Mouse (Mus musculus) frontal cortex, postnatal 14 days (tissue): ENCODE measurements around the gene Prss48.
"Not testable (repeated sequence)": the region's sequence is repeated elsewhere in the genome, so short reads cannot be mapped to it uniquely, and the experiment has no call there.

ENCODE experiments used
- DNase-seq, 2 experiments: peaks; one replicate each; pipeline ENCODE4 v3.0.0; 2022; ENCODE audit warnings: low spot score in 2 of 2

The Prss48 gene

GRCm38 (mm10) chr3:86004751-86005150, 2.5 kb upstream of the Prss48 start:
- DNase-seq: no peak

GRCm38 (mm10) chr3:86002940-86003339, 649 bp upstream of the Prss48 start:
- DNase-seq: no peak

- DNase-seq: no peak
These were observed 1.0 kb downstream of the Prss48 start for GRCm38 (mm10) chr3:86001271-86001670.

- no peak for DNase-seq
These were observed 7.6 kb downstream of the Prss48 start for GRCm38 (mm10) chr3:85994645-85995044.

GRCm38 (mm10) chr3:85993744-85994143, 8.5 kb downstream of the Prss48 start:
- DNase-seq: no peak

- no peak for DNase-seq
These were observed 10.5 kb downstream of the Prss48 start for GRCm38 (mm10) chr3:85991802-85992156.

- no peak for DNase-seq
These were observed 11.0 kb downstream of the Prss48 start for GRCm38 (mm10) chr3:85991140-85991801.

GRCm38 (mm10) chr3:85987225-85987624, 15.1 kb downstream of the Prss48 start:
- DNase-seq: no peak

- DNase-seq: no peak
These were observed 17.8 kb downstream of the Prss48 start for GRCm38 (mm10) chr3:85984537-85984936.

- DNase-seq: not testable (repeated sequence)
These were observed 20.5 kb downstream of the Prss48 start for GRCm38 (mm10) chr3:85981761-85982160.

- no peak for DNase-seq
These were observed 22.3 kb downstream of the Prss48 start for GRCm38 (mm10) chr3:85980036-85980435.

- DNase-seq: no peak
These were observed 27.8 kb downstream of the Prss48 start for GRCm38 (mm10) chr3:85974451-85974850.

GRCm38 (mm10) chr3:85973376-85974140, 28.7 kb downstream of the Prss48 start:
- no peak for DNase-seq

- no peak for DNase-seq
These were observed 30.7 kb downstream of the Prss48 start for GRCm38 (mm10) chr3:85971599-85971975.

- peak; percentile 12 to 48 for DNase-seq
These were observed 31.3 kb downstream of the Prss48 start, which contains the start of gene Sh3d19 for GRCm38 (mm10) chr3:85970742-85971598. Gene Sh3d19 (plus strand): TSS chr3:85971109.

GRCm38 (mm10) chr3:85969040-85969439, 33.3 kb downstream of the Prss48 start:
- DNase-seq: no peak

GRCm38 (mm10) chr3:85965479-85965878, 36.8 kb downstream of the Prss48 start:
- no peak for DNase-seq

GRCm38 (mm10) chr3:85961134-85961533, 41.2 kb downstream of the Prss48 start:
- DNase-seq: peak in 1 of 2 experiments; percentile 8

GRCm38 (mm10) chr3:85959669-85960068, 42.6 kb downstream of the Prss48 start:
- no peak for DNase-seq

- DNase-seq: no peak
These were observed 46.6 kb downstream of the Prss48 start for GRCm38 (mm10) chr3:85955704-85956103.

- no peak for DNase-seq
These were observed 47.0 kb downstream of the Prss48 start for GRCm38 (mm10) chr3:85955269-85955668.

GRCm38 (mm10) chr3:85952696-85953283, 49.5 kb downstream of the Prss48 start:
- DNase-seq: no peak
